Mouse (Mus musculus): ENCODE results near the gene Tspan31. TPM values are rescaled to one million over a fixed set of nuclear protein-coding genes. Genes with fewer than 3 reads are reported as not detected.

The Tspan31 gene
- polyA plus RNA-seq, 1 experiment from 2014 or later: 148 TPM

- Histone ChIP-seq H3K9ac (peak within 1 kb of the TSS; percentile 89), H3K9me3 (replicated peaks) (no peaks in the 10 kb centered on the region), H3K4me1 (peaks cover 8% of the 10 kb centered on the region), H3K4me2 (replicated peaks) (peak within 1 kb of the TSS; percentile 91), H3K27ac (peak within 1 kb of the TSS; percentile 64), H3K4me3 (peak within 1 kb of the TSS; percentile 83), H3K27me3 (no peaks in the 10 kb centered on the region), H3K36me3 (peaks cover 33% of the 10 kb centered on the region)
- peak; percentile 87 for ATAC-seq (ENCODE audit: low FRiP score)
- 5% methylated on average over 56 of the region's 56 CpGs for WGBS
Observed at GRCm38 (mm10) chr10:127030336-127031296, 39.4 kb downstream of the Tspan31 start, which contains the start of gene Tsfm. Gene Tsfm (minus strand): TSS chr10:127030840.

GRCm38 (mm10) chr10:127018422-127018821 is 51.6 kb downstream of the Tspan31 start:
- Histone ChIP-seq H3K9me3 (replicated peaks) (no peaks in the 10 kb centered on the region), H3K27me3 (no peaks in the 10 kb centered on the region), H3K9ac (no peak overlapping the region), H3K27ac (no peak overlapping the region), H3K4me2 (replicated peaks) (no peak overlapping the region), H3K36me3 (peaks cover 14% of the 10 kb centered on the region), H3K4me1 (no peaks in the 10 kb centered on the region), H3K4me3 (no peak overlapping the region)
- no peak for ATAC-seq (ENCODE audit: low FRiP score)
- WGBS: 74% methylated on average over 16 of the region's 16 CpGs

Other genes starting within 250 kb of the Tspan31 start
- gene Atp23, start 168.9 kb downstream of the Tspan31 start, polyA plus RNA-seq (2016; fragmentation: Nextera tagmentation; extraction: Ambion mirVana): 14.8 and 15.0 TPM in 2 replicates
- 50.5 and 51.1 TPM in 2 replicates for gene Ctdsp2, start 91.5 kb downstream of the Tspan31 start, polyA plus RNA-seq (2016; fragmentation: Nextera tagmentation; extraction: Ambion mirVana)
- gene Avil, start 69.6 kb downstream of the Tspan31 start, polyA plus RNA-seq (2016; fragmentation: Nextera tagmentation; extraction: Ambion mirVana): 1.6 and 2.1 TPM in 2 replicates
- 65.3 and 67.4 TPM in 2 replicates for gene Tsfm, start 39.4 kb downstream of the Tspan31 start, polyA plus RNA-seq (2016; fragmentation: Nextera tagmentation; extraction: Ambion mirVana)
- 31.8 and 34.9 TPM in 2 replicates for gene Mettl1, start 28.9 kb downstream of the Tspan31 start, polyA plus RNA-seq (2016; fragmentation: Nextera tagmentation; extraction: Ambion mirVana)
- 0.22 and 0.34 TPM in 2 replicates for gene Eef1akmt3, start 28.8 kb downstream of the Tspan31 start, polyA plus RNA-seq (2016; fragmentation: Nextera tagmentation; extraction: Ambion mirVana)
- gene Cyp27b1, start 22.0 kb downstream of the Tspan31 start, polyA plus RNA-seq (2016; fragmentation: Nextera tagmentation; extraction: Ambion mirVana): 0.25 TPM in 1 of 2 replicates, not detected in the other
- 5.4 and 6.1 TPM in 2 replicates for gene March9, start 10.1 kb downstream of the Tspan31 start, polyA plus RNA-seq (2016; fragmentation: Nextera tagmentation; extraction: Ambion mirVana)
- gene Cdk4, start 6.7 kb downstream of the Tspan31 start, polyA plus RNA-seq (2016; fragmentation: Nextera tagmentation; extraction: Ambion mirVana): 1,725 and 1,814 TPM in 2 replicates
- 1.7 and 2.0 TPM in 2 replicates for gene Agap2, start 5.0 kb upstream of the Tspan31 start, polyA plus RNA-seq (2016; fragmentation: Nextera tagmentation; extraction: Ambion mirVana)
- gene Os9, start 50.9 kb upstream of the Tspan31 start, polyA plus RNA-seq (2016; fragmentation: Nextera tagmentation; extraction: Ambion mirVana): 118 TPM in 2 replicates
- 21.6 and 25.8 TPM in 2 replicates for gene B4galnt1, start 95.0 kb upstream of the Tspan31 start, polyA plus RNA-seq (2016; fragmentation: Nextera tagmentation; extraction: Ambion mirVana)
- 1.2 and 2.2 TPM in 2 replicates for gene Slc26a10, start 110.4 kb upstream of the Tspan31 start, polyA plus RNA-seq (2016; fragmentation: Nextera tagmentation; extraction: Ambion mirVana)
- gene Arhgef25, start 119.8 kb upstream of the Tspan31 start, polyA plus RNA-seq (2016; fragmentation: Nextera tagmentation; extraction: Ambion mirVana): 52.2 and 61.4 TPM in 2 replicates
- 199 and 203 TPM in 2 replicates for gene Dtx3, start 125.5 kb upstream of the Tspan31 start, polyA plus RNA-seq (2016; fragmentation: Nextera tagmentation; extraction: Ambion mirVana)
- gene Pip4k2c, start 141.3 kb upstream of the Tspan31 start, polyA plus RNA-seq (2016; fragmentation: Nextera tagmentation; extraction: Ambion mirVana): 23.2 and 24.9 TPM in 2 replicates
- 70.0 and 76.6 TPM in 2 replicates for gene Kif5a, start 193.1 kb upstream of the Tspan31 start, polyA plus RNA-seq (2016; fragmentation: Nextera tagmentation; extraction: Ambion mirVana)
- 234 and 240 TPM in 2 replicates for gene Dctn2, start 196.1 kb upstream of the Tspan31 start, polyA plus RNA-seq (2016; fragmentation: Nextera tagmentation; extraction: Ambion mirVana)
- 17.9 and 19.8 TPM in 2 replicates for gene Mbd6, start 218.8 kb upstream of the Tspan31 start, polyA plus RNA-seq (2016; fragmentation: Nextera tagmentation; extraction: Ambion mirVana)
- gene Mars, start 241.5 kb upstream of the Tspan31 start, polyA plus RNA-seq (2016; fragmentation: Nextera tagmentation; extraction: Ambion mirVana): 142 and 152 TPM in 2 replicates